Mouse (Mus musculus) olfactory bulb, adult 2 months (tissue): ENCODE results near the gene Rps12. TPM values are rescaled to one million over a fixed set of nuclear protein-coding genes. Genes with fewer than 3 reads are reported as not detected.

Experiments
- H3K27ac ChIP-seq: fragments of 200-500 bp; 2 replicates; pipeline ENCODE4 v1.5.1; 2012; ENCODE audit warnings: low read depth, low read length; ENCODE audit not compliant: insufficient read depth
- H3K4me1 ChIP-seq: fragments of 200-500 bp; 2 replicates; pipeline ENCODE4 v1.6.1; 2012; ENCODE audit warnings: low read length; ENCODE audit not compliant: control insufficient read depth, insufficient read depth
- H3K4me3 ChIP-seq: fragments of 200-500 bp; 2 replicates; pipeline ENCODE4 v1.5.1; 2012; ENCODE audit warnings: mild to moderate bottlenecking, low read depth, low read length, moderate library complexity; ENCODE audit not compliant: insufficient read depth
- CTCF ChIP-seq: fragments of 200-500 bp; IDR thresholded peaks from 2 replicates; pipeline ENCODE4 v1.5.1; 2012; ENCODE audit warnings: low read depth, mild to moderate bottlenecking, low read length, moderate library complexity; ENCODE audit not compliant: insufficient read depth
- POLR2A ChIP-seq: fragments of 200-500 bp; IDR thresholded peaks from 2 replicates; pipeline ENCODE4 v1.6.1; 2012; ENCODE audit warnings: mild to moderate bottlenecking, low read depth, low read length, moderate library complexity; ENCODE audit not compliant: insufficient read depth
- WGBS: fragments of 180-500 bp; shearing (Covaris S2); methylation state at CpG from one replicate; pipeline ENCODE4 v1.1.7; 2018; 5-methylcytosine and 5-hydroxymethylcytosine counted together
- polyA plus RNA-seq: library from polyadenylated mRNA; stranded (reverse); fragments of >200 nt; gene quantifications from 2 replicates; pipeline ENCODE4 v1.2.4, GENCODE M21; 2012; ENCODE audit warnings: low replicate concordance; ENCODE audit not compliant: missing spikeins, insufficient read depth, insufficient read length

The Rps12 gene
- polyA plus RNA-seq, 1 experiment: not detected

- no peak overlapping the region for H3K27ac ChIP-seq
- no peak overlapping the region for H3K4me3 ChIP-seq
- TF ChIP-seq POLR2A (no peak), CTCF (no peak)
- 58% methylated on average over 4 of the region's 4 CpGs for WGBS
- no peaks in the 10 kb centered on the region for H3K4me1 ChIP-seq
These were observed 19.1 kb upstream of the Rps12 start for GRCm38 (mm10) chr10:23806201-23806600.

GRCm38 (mm10) chr10:23804665-23805064 is 17.6 kb upstream of the Rps12 start:
- WGBS: 56% methylated on average over 3 of the region's 3 CpGs
- TF ChIP-seq CTCF (no peak), POLR2A (no peak)
- Histone ChIP-seq H3K4me1 (no peaks in the 10 kb centered on the region), H3K27ac (no peak overlapping the region), H3K4me3 (no peak overlapping the region)

GRCm38 (mm10) chr10:23802911-23803310 is 15.8 kb upstream of the Rps12 start:
- TF ChIP-seq CTCF: no peak
- no peak for TF ChIP-seq POLR2A
- no peaks in the 10 kb centered on the region for H3K4me1 ChIP-seq
- no peak overlapping the region for H3K4me3 ChIP-seq
- H3K27ac ChIP-seq: no peak overlapping the region
- WGBS: 61% methylated on average over 3 of the region's 3 CpGs

GRCm38 (mm10) chr10:23799933-23800332 is 12.9 kb upstream of the Rps12 start:
- Histone ChIP-seq H3K4me3 (no peak overlapping the region), H3K4me1 (no peaks in the 10 kb centered on the region), H3K27ac (no peak overlapping the region)
- 66% methylated on average over 3 of the region's 3 CpGs for WGBS
- TF ChIP-seq CTCF (no peak), POLR2A (no peak)

GRCm38 (mm10) chr10:23798142-23798541 is 11.1 kb upstream of the Rps12 start:
- Histone ChIP-seq H3K4me1 (no peaks in the 10 kb centered on the region), H3K4me3 (no peak overlapping the region)
- 71% methylated on average over 1 of the region's 1 CpGs for WGBS

GRCm38 (mm10) chr10:23797606-23798005 is 10.5 kb upstream of the Rps12 start:
- TF ChIP-seq POLR2A: no peak
- no peak for TF ChIP-seq CTCF
- WGBS: 6% methylated on average over 3 of the region's 3 CpGs
- Histone ChIP-seq H3K4me1 (no peaks in the 10 kb centered on the region), H3K4me3 (no peak overlapping the region), H3K27ac (no peak overlapping the region)

More at GRCm38 (mm10) chr10:23798142-23798541, 11.1 kb upstream of the Rps12 start:
- no peak overlapping the region for H3K27ac ChIP-seq
- no peak for TF ChIP-seq CTCF
- TF ChIP-seq POLR2A: no peak

- H3K4me3 ChIP-seq: peak within 1 kb of the TSS; percentile 68
- no peaks in the 10 kb centered on the region for H3K4me1 ChIP-seq
- TF ChIP-seq POLR2A (no peak), CTCF (no peak)
- peak within 1 kb of the TSS; percentile 11; the same call in 1 of the 2 replicates for H3K27ac ChIP-seq
- WGBS: 2% methylated on average over 43 of the region's 43 CpGs
These were observed 9.8 kb upstream of the Rps12 start, which contains the start of gene Slc18b1 for GRCm38 (mm10) chr10:23796551-23797503. Gene Slc18b1 (plus strand): TSS chr10:23796986.

GRCm38 (mm10) chr10:23795871-23796520 is 8.9 kb upstream of the Rps12 start:
- Histone ChIP-seq H3K4me3 (no peak overlapping the region), H3K27ac (no peak overlapping the region), H3K4me1 (no peaks in the 10 kb centered on the region)
- TF ChIP-seq POLR2A: no peak
- TF ChIP-seq CTCF: no peak
- WGBS: 42% methylated on average over 9 of the region's 9 CpGs
